Mouse (Mus musculus) cerebellum, adult 2 months (tissue): ENCODE data around the gene Birc2. TPM values are rescaled to one million over a fixed set of nuclear protein-coding genes. Genes with fewer than 3 reads are reported as not detected.

Experiments
- DNase-seq, 2 experiments: peaks; one replicate each; pipeline ENCODE4 v3.0.0; 2021
- H3K27ac ChIP-seq: fragments of 200-500 bp; 2 replicates; pipeline ENCODE4 v1.5.1; 2012; ENCODE audit warnings: low read length, control low read depth, inconsistent platforms; ENCODE audit not compliant: insufficient read depth
- H3K27me3 ChIP-seq: fragments of 200-500 bp; 2 replicates; pipeline ENCODE4 v1.6.1; 2012; ENCODE audit warnings: inconsistent platforms, mild to moderate bottlenecking, low read length, moderate library complexity; ENCODE audit not compliant: control insufficient read depth, insufficient read depth
- H3K4me1 ChIP-seq: fragments of 200-500 bp; 2 replicates; pipeline ENCODE4 v1.6.1; 2011; ENCODE audit warnings: low read length; ENCODE audit not compliant: control insufficient read depth, insufficient read depth
- H3K4me3 ChIP-seq: fragments of 200-500 bp; replicated peaks from 2 replicates; pipeline ENCODE3; 2011; ENCODE audit warnings: mild to moderate bottlenecking, low read depth, low read length, control low read depth; ENCODE audit not compliant: insufficient read depth
- CTCF ChIP-seq: fragments of 200-500 bp; IDR thresholded peaks from 2 replicates; pipeline ENCODE4 v1.5.1; 2011; ENCODE audit warnings: low read depth, mild to moderate bottlenecking, control low read depth, low read length, moderate library complexity, borderline replicate concordance; ENCODE audit not compliant: insufficient read depth
- POLR2A ChIP-seq: fragments of 200-500 bp; IDR thresholded peaks from 2 replicates; pipeline ENCODE4 v1.6.1; 2011; ENCODE audit warnings: low read length, control low read depth, borderline replicate concordance; ENCODE audit not compliant: insufficient read depth
- WGBS: fragments of 180-500 bp; shearing (Covaris S2); methylation state at CpG from one replicate; pipeline ENCODE4 v1.1.7; 2018; 5-methylcytosine and 5-hydroxymethylcytosine counted together
- polyA plus RNA-seq: library from polyadenylated mRNA; depleted of rRNA; stranded (reverse); fragments of >200 nt; gene quantifications from 2 replicates; pipeline ENCODE4 v1.2.3, GENCODE M21; 2012

The Birc2 gene
- polyA plus RNA-seq, 1 experiment: 32.6 TPM

GRCm38 (mm10) chr9:7836331-7836730 lies 533 bp downstream of the Birc2 start:
- Histone ChIP-seq H3K4me3 (peak overlapping the region; percentile 80), H3K4me1 (no peaks in the 10 kb centered on the region; the same call in 1 of the 2 replicates), H3K27me3 (no peaks in the 10 kb centered on the region), H3K27ac (peak overlapping the region; percentile 84)
- peak; percentile 64 to 67 for DNase-seq
- under 1% methylated on average over 16 of the region's 16 CpGs for WGBS
- TF ChIP-seq CTCF (no peak), POLR2A (no peak)

GRCm38 (mm10) chr9:7835302-7835701 lies 1.6 kb downstream of the Birc2 start:
- WGBS: 89% methylated on average over 1 of the region's 1 CpGs
- Histone ChIP-seq H3K4me3 (no peak overlapping the region), H3K4me1 (no peaks in the 10 kb centered on the region; the same call in 1 of the 2 replicates), H3K27ac (no peak overlapping the region), H3K27me3 (no peaks in the 10 kb centered on the region)
- no peak for DNase-seq
- TF ChIP-seq POLR2A (no peak), CTCF (no peak)

GRCm38 (mm10) chr9:7833421-7833820 lies 3.4 kb downstream of the Birc2 start:
- Histone ChIP-seq H3K4me1 (peaks cover 8% of the 10 kb centered on the region; the same call in 1 of the 2 replicates), H3K27me3 (no peaks in the 10 kb centered on the region), H3K27ac (no peak overlapping the region), H3K4me3 (no peak overlapping the region)
- WGBS: 67% methylated on average over 6 of the region's 6 CpGs
- no peak for DNase-seq
- TF ChIP-seq POLR2A (no peak), CTCF (0 out of 2 replicates have a peak, but pooled peaks have one; percentile 6)

GRCm38 (mm10) chr9:7829531-7830528 lies 7.0 kb downstream of the Birc2 start:
- DNase-seq: no peak
- H3K27me3 ChIP-seq: no peaks in the 10 kb centered on the region
- H3K4me3 ChIP-seq: peak overlapping the region; percentile 26
- WGBS: 74% methylated on average over 9 of the region's 9 CpGs
- peaks cover 8% of the 10 kb centered on the region; the same call in 1 of the 2 replicates for H3K4me1 ChIP-seq
- no peak overlapping the region for H3K27ac ChIP-seq
- TF ChIP-seq POLR2A (no peak), CTCF (no peak)

DNA sequence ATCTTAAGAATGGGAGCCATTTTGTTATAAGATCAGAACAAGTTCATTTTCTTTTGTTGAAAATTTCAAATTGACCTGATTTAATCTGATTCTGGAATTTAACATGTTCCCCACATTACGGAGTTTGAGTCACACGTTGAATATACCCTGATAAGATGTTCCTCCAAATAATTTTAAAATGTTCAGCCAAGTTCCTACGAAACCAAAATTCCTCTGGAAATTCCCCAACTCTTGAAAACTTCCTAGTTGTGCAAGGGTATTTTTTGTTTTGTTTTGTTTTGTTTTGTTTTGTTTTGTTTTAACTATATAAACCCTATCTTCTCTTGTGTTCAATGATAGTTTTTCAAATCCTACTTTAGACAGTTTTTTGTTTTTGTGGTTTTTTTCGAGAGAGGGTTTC lies 8.2 kb downstream of the Birc2 start:
- H3K4me1 ChIP-seq: peaks cover 8% of the 10 kb centered on the region; the same call in 1 of the 2 replicates
- no peak overlapping the region for H3K27ac ChIP-seq
- no peaks in the 10 kb centered on the region for H3K27me3 ChIP-seq
- 81% methylated on average over 4 of the region's 4 CpGs for WGBS
- H3K4me3 ChIP-seq: no peak overlapping the region
- TF ChIP-seq POLR2A (no peak), CTCF (no peak)
- no peak for DNase-seq

GRCm38 (mm10) chr9:7824916-7825315 lies 11.9 kb downstream of the Birc2 start:
- 86% methylated on average over 5 of the region's 5 CpGs for WGBS
- no peak for DNase-seq
- Histone ChIP-seq H3K4me3 (no peak overlapping the region), H3K27ac (no peak overlapping the region), H3K27me3 (no peaks in the 10 kb centered on the region), H3K4me1 (peaks cover 5% of the 10 kb centered on the region; the same call in 1 of the 2 replicates)
- TF ChIP-seq POLR2A (no peak), CTCF (no peak)

DNA sequence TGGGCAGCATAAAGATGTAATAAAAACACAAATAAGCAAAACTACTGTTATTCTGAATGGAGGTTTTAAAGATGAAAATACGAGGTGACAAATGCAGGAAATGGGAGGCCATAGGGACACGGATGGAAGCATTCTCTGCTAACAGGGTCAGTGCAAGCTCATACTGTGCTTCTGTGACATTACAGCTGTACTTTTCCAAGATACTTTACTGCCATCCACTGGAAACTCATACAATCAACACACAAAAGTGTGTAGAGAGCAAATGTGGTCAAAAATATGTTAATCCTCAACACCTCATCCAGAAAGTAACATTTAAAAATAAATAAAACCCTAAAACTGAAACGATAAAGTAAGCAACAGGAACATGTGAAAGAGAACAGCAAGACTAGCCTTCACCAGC lies 14.1 kb downstream of the Birc2 start:
- H3K4me3 ChIP-seq: no peak overlapping the region
- no peaks in the 10 kb centered on the region for H3K4me1 ChIP-seq
- no peaks in the 10 kb centered on the region for H3K27me3 ChIP-seq
- H3K27ac ChIP-seq: no peak overlapping the region
- no peak for TF ChIP-seq POLR2A
- TF ChIP-seq CTCF: no peak
- 77% methylated on average over 3 of the region's 3 CpGs for WGBS
- no peak for DNase-seq
